Mouse (Mus musculus) midbrain, embryonic 11.5 days (tissue): ENCODE measurements at regions not wholly inside any gene's neighbourhood (a gene's known extent, or its start where the extent isn't known, plus 50 kb on each side); places are given as distances from the start of the nearest gene placed in this dataset.

Experiments
- ATAC-seq: fragments of 200-750 bp; cut with Nextera tagmentation; 2 replicates; pipeline ENCODE4 v1.8.0; 2017; ENCODE audit warnings: moderate TSS enrichment, moderate library complexity; ENCODE audit not compliant: low FRiP score
- DNase-seq: peaks from one replicate; pipeline ENCODE4 v3.0.0; 2015; ENCODE audit warnings: low spot score; ENCODE audit errors: missing footprints
- H3K27ac ChIP-seq: fragments of 300-500 bp; sonication (generic); 2 replicates; pipeline ENCODE4 v1.5.1; 2014; ENCODE audit warnings: low read depth, low read length
- H3K27me3 ChIP-seq: fragments of 300-500 bp; sonication (generic); 2 replicates; pipeline ENCODE4 v1.6.1; 2014; ENCODE audit warnings: mild to moderate bottlenecking, low read length, moderate library complexity, mixed read lengths; ENCODE audit not compliant: control insufficient read depth, insufficient read depth
- H3K36me3 ChIP-seq: fragments of 300-500 bp; sonication (generic); 2 replicates; pipeline ENCODE4 v1.6.1; 2014; ENCODE audit warnings: mild to moderate bottlenecking, low read length, moderate library complexity, mixed read lengths; ENCODE audit not compliant: control insufficient read depth, insufficient read depth
- H3K4me1 ChIP-seq: fragments of 300-500 bp; sonication (generic); 2 replicates; pipeline ENCODE4 v1.6.1; 2014; ENCODE audit warnings: low read length; ENCODE audit not compliant: control insufficient read depth, insufficient read depth
- H3K4me2 ChIP-seq: fragments of 300-500 bp; sonication (generic); 2 replicates; pipeline ENCODE4 v1.6.1; 2014; ENCODE audit warnings: mild to moderate bottlenecking, moderate library complexity
- H3K4me3 ChIP-seq: fragments of 300-500 bp; sonication (generic); 2 replicates; pipeline ENCODE4 v1.5.1; 2014; ENCODE audit warnings: low read depth, low read length
- H3K9ac ChIP-seq: fragments of 300-500 bp; sonication (generic); 2 replicates; pipeline ENCODE4 v1.6.1; 2014; ENCODE audit warnings: low read length
- H3K9me3 ChIP-seq: fragments of 300-500 bp; sonication (generic); 2 replicates; pipeline ENCODE4 v1.6.1; 2016; ENCODE audit warnings: low read length; ENCODE audit not compliant: control insufficient read depth
- WGBS: fragments of 180-500 bp; shearing (Covaris S2); extraction: QIAGEN DNeasy Blood & Tissue Kit; methylation state at CpG from one replicate; pipeline ENCODE4 v1.1.7; 2014; 5-methylcytosine and 5-hydroxymethylcytosine counted together

DNA sequence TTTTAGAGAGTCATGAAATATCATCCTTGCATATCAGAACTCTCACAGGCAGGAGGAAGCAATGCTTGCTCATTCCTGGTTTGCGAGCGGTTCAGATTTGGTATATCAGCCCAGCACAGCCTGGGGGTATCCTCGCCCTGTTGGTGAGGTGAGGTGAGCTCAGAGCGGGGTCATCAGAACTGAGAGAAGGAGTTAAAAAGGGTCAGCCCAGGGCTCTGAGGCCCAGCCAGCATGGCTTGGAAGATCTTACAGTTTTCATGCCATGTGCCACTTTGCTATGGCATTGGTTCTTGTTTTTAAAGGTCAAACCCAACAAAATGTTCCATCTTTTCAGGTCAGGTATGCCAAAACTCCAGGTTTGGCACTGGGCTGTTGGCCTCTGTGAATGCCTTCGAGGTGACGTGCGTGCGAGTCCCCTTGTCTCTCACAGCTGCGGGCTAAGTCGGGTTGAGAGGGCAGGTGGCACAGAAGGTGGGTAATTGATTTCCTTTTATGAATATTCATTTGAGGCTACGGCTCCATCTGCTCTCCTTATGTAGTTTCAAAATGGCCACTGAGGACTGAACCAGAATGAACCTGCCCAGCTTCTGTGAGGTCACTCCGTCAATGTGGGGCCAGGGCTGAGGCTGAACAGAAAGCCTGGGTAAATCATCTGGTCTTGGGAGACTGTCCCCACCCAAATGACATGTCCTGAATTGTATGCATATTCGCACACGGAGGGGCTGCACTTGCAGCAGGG, 86.3 kb downstream of the Hhipl2 start:
- Histone ChIP-seq H3K4me1 (no peaks in the 10 kb centered on the region), H3K9ac (no peak overlapping the region), H3K4me3 (no peak overlapping the region), H3K4me2 (no peak overlapping the region), H3K27ac (no peak overlapping the region), H3K9me3 (no peaks in the 10 kb centered on the region), H3K36me3 (no peaks in the 10 kb centered on the region), H3K27me3 (no peaks in the 10 kb centered on the region)
- ATAC-seq (peak; percentile 72), DNase-seq (peak; percentile 82)
- 78% methylated on average over 14 of the region's 14 CpGs for WGBS

DNA sequence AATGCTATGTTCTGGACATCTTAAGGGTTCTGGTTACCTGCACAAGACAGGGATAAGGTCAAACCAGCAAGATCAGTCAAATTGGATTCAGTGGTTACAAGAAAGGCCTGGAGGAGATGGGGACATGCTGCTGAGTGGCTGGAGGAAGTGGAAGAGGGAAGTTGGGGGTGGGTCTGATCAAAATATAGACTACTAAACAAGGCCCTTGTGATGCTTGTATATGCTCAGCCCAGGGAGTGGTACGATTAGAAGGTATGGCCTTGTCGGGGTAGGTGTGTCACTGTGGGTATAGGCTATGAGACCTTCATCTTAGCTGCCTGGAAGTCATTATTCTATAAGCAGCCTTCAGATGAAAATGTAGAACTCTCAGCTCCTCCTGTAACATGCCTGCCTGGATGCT, 89.9 kb downstream of the Hhipl2 start:
- Histone ChIP-seq H3K27me3 (no peaks in the 10 kb centered on the region), H3K9ac (no peak overlapping the region), H3K27ac (no peak overlapping the region), H3K36me3 (no peaks in the 10 kb centered on the region), H3K9me3 (no peaks in the 10 kb centered on the region), H3K4me1 (no peaks in the 10 kb centered on the region), H3K4me2 (no peak overlapping the region), H3K4me3 (no peak overlapping the region)
- WGBS, result 85% methylated on average over 2 of the region's 2 CpGs
- DNase-seq (peak; percentile 53), ATAC-seq (no peak)

DNA sequence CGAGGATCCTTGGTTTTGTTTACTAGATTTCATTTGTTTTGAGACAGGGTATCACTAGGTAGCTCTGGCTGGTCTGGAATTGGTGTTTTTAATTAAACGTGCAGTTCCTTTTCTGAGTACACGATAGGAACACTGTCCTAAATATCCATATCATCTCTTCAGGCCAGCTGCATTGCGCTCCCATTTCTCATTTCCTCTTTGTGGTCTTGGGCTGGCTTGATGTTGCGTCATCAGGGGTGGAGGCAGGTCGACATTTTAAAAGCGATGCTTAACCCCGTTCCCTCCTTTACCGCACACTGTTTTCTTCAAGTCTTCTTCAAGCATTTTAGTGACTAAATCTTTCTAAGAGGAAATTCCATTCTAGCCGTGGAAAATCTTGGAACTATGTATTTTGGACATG, 92.7 kb downstream of the Hhipl2 start:
- Histone ChIP-seq H3K4me3 (no peak overlapping the region), H3K9ac (no peak overlapping the region), H3K4me2 (no peak overlapping the region), H3K27me3 (no peaks in the 10 kb centered on the region), H3K4me1 (no peaks in the 10 kb centered on the region), H3K9me3 (no peaks in the 10 kb centered on the region), H3K27ac (no peak overlapping the region), H3K36me3 (no peaks in the 10 kb centered on the region)
- 88% methylated on average over 10 of the region's 10 CpGs for WGBS
- DNase-seq (peak; percentile 4), ATAC-seq (no peak)

DNA sequence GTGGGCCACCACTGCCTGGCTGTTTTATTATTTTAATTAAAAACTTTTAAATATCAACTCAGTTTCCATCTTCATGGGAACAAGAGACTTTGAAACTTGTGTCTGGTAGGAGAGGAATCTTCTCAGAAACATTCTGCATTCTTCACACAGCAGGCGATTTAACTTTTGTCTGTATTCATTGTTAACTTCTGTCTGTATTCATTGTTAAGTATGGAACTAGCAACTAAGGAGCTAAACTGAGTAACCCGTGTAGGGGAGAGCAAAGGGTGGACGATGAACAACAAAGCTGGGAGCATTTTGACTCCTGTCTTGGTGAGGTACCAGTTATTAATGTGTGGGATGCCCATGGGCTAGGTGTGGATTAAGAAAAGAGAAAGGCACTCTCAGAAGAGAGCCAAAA, 95.9 kb downstream of the Hhipl2 start:
- no peak overlapping the region for H3K4me3 ChIP-seq
- no peak overlapping the region for H3K4me2 ChIP-seq
- no peaks in the 10 kb centered on the region for H3K36me3 ChIP-seq
- H3K27me3 ChIP-seq, result no peaks in the 10 kb centered on the region
- DNase-seq, result peak; percentile 83
- no peak overlapping the region for H3K9ac ChIP-seq
- H3K4me1 ChIP-seq, result no peaks in the 10 kb centered on the region
- H3K9me3 ChIP-seq, result no peaks in the 10 kb centered on the region
- no peak overlapping the region for H3K27ac ChIP-seq
- WGBS, result 77% methylated on average over 3 of the region's 3 CpGs
- no peak for ATAC-seq

DNA sequence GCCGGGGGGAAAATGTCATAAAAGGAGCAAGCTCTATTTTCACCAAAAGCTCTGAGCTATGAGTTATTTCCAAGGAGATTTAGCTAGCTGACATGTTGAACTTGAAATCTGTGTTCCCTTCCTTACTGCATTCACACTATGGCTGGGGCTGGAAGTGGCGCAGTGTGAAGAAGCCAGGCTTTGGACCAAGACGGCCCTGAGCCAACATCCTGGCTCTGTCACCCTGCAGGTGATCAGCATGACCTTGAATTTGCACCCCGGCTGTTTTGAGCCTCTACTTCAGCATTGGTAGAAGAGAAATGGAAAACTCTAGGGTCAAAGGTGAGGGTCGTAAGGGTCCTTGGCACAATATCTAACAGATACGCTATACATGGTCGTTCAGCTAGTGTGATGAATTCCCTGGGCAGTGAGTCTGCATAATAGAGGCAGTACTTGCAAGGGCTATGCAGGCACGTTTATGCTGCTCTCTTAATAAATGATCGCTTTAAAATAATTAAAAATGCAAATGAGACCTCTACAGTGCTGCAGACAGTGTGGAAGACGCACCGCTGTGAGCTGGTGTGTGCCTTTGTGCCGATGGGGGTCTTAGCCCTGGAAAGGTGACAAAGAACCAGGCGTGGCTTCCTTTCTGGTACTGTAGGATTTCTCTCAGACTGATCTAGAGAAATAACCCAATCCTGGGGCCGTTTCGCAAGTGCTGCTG, 96.4 kb downstream of the Hhipl2 start:
- no peaks in the 10 kb centered on the region for H3K4me1 ChIP-seq
- H3K4me3 ChIP-seq, result no peak overlapping the region
- no peak overlapping the region for H3K4me2 ChIP-seq
- WGBS, result 77% methylated on average over 15 of the region's 15 CpGs
- H3K36me3 ChIP-seq, result no peaks in the 10 kb centered on the region
- no peaks in the 10 kb centered on the region for H3K9me3 ChIP-seq
- no peak overlapping the region for H3K9ac ChIP-seq
- no peak overlapping the region for H3K27ac ChIP-seq
- no peaks in the 10 kb centered on the region for H3K27me3 ChIP-seq
- no peak for ATAC-seq
- DNase-seq, result peak; percentile 61

DNA sequence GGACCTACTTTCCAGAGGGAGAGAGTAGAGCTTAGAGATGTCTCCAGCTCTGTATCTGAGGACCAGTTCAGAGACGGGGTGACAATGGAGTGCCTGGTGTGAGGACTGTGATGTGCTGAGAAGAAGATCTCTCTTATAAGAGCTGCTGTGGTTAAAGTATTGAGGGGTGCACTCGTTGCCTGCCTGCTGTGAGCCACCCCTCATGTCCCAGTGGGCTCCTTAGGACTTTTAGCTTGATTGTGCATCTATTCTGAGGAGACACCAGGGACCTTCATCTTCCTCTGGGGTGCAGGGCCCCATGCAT, 96.9 kb downstream of the Hhipl2 start:
- no peaks in the 10 kb centered on the region for H3K9me3 ChIP-seq
- peak; percentile 67 for DNase-seq
- no peaks in the 10 kb centered on the region for H3K36me3 ChIP-seq
- no peak overlapping the region for H3K4me3 ChIP-seq
- H3K4me1 ChIP-seq, result no peaks in the 10 kb centered on the region
- no peak for ATAC-seq
- no peak overlapping the region for H3K9ac ChIP-seq
- no peak overlapping the region for H3K4me2 ChIP-seq
- no peak overlapping the region for H3K27ac ChIP-seq
- H3K27me3 ChIP-seq, result no peaks in the 10 kb centered on the region
- 74% methylated on average over 2 of the region's 2 CpGs for WGBS

DNA sequence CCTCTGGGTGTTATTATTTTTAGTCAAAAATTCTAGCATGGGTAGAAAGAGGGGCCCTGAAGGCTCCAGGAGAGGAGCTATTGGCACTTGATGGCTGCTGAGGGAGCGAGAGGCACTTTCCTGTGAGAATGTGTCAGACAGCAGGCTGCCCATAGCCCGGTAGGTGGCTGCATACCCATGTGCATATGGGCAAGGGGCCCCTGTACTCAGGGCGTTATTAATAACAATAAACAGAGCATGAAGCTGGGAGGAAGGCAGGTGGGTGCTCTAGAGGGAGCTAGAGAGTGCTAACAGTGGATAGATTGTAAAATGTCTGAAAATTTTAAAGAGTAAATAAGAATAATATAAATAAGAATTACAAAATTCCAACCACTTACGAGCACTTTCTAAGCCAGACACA, 98.2 kb downstream of the Hhipl2 start:
- H3K27ac ChIP-seq, result no peak overlapping the region
- no peak overlapping the region for H3K9ac ChIP-seq
- DNase-seq, result peak; percentile 56
- no peaks in the 10 kb centered on the region for H3K27me3 ChIP-seq
- no peak for ATAC-seq
- H3K36me3 ChIP-seq, result no peaks in the 10 kb centered on the region
- no peaks in the 10 kb centered on the region for H3K9me3 ChIP-seq
- WGBS, result 64% methylated on average over 4 of the region's 4 CpGs
- no peaks in the 10 kb centered on the region for H3K4me1 ChIP-seq
- H3K4me3 ChIP-seq, result no peak overlapping the region
- no peak overlapping the region for H3K4me2 ChIP-seq

DNA sequence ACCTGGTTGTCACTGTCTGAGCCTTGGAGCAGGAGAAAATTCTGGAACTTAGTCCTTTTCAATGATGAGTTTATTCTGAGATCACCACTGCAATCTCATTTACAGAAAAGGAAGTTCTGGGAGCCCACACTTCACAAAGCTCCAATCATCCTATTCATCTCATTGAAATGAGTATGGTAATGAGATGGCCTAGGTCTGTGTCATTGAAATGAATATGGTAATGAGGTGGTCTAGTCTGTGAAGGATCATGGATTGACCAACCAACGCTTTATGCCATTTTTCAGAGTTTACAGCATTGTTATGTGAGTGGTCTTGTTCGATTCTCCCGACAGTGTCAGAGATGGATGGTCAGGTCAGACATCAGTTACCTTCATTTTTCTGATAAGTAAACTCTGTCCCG, 99.2 kb downstream of the Hhipl2 start:
- Histone ChIP-seq H3K9ac (no peak overlapping the region), H3K27ac (no peak overlapping the region), H3K9me3 (no peaks in the 10 kb centered on the region), H3K36me3 (no peaks in the 10 kb centered on the region), H3K4me3 (no peak overlapping the region), H3K4me1 (no peaks in the 10 kb centered on the region), H3K4me2 (no peak overlapping the region), H3K27me3 (no peaks in the 10 kb centered on the region)
- WGBS, result 80% methylated on average over 4 of the region's 4 CpGs
- ATAC-seq (peak; percentile 69), DNase-seq (peak; percentile 57)

DNA sequence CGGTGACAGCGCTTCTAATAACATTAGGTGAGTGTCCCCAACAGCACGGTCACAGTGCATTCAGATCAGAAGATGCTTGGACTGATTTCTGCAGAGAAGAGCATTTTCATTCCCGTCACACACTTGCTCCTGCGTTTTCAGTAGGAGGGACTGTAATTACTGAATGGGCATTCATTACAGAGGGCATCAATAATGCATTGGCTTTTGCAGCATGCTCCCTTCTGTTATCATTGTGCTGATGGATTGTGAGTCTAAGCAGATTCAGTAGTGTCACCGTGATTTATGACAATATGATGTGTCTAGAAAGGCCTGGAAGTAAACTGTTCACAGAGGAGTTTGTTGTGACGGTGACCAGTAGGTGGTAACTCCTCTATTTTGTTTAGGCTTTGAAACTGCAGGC, 103.6 kb downstream of the Hhipl2 start:
- no peak overlapping the region for H3K4me2 ChIP-seq
- H3K9ac ChIP-seq, result no peak overlapping the region
- H3K9me3 ChIP-seq, result no peaks in the 10 kb centered on the region
- peak; percentile 81 for DNase-seq
- H3K4me1 ChIP-seq, result no peaks in the 10 kb centered on the region
- no peaks in the 10 kb centered on the region for H3K36me3 ChIP-seq
- H3K27me3 ChIP-seq, result no peaks in the 10 kb centered on the region
- peak overlapping the region; percentile 25; the same call in 1 of the 2 replicates for H3K27ac ChIP-seq
- ATAC-seq, result peak; percentile 45; the same call in 1 of the 2 replicates
- H3K4me3 ChIP-seq, result no peak overlapping the region
- whole genome bisulfite sequencing, result 71% methylated on average over 7 of the region's 7 CpGs
